Mouse (Mus musculus): ENCODE measurements around the gene Inpp5d. TPM values are rescaled to one million over a fixed set of nuclear protein-coding genes. Genes with fewer than 3 reads are reported as not detected.

Inpp5d gene
- polyA plus RNA-seq, 2 experiments: 9.3 to 11.1 TPM

- peak in 2 of 3 experiments; percentile 57 for DNase-seq (ENCODE audit: low read depth in 3 of 3, low spot score in 3 of 3)
- no peak for TF ChIP-seq CTCF (IDR thresholded peaks at IDR 0.05; ENCODE audit: low read depth)
- no peak for TF ChIP-seq EP300 (IDR thresholded peaks at IDR 0.05; ENCODE audit: low read depth)
- Histone ChIP-seq H3K9me3 (ENCODE audit: control insufficient read depth, low read length) (no peaks in the 10 kb centered on the region), H3K27me3 (ENCODE audit: control insufficient read depth, insufficient read depth, low read length) (no peaks in the 10 kb centered on the region), H3K27ac (peak overlapping the region; percentile 94), H3K4me3 (ENCODE audit: insufficient read depth in 1 of 2, low read depth in 2 of 2, low read length in 2 of 2) (peak overlapping the region in 1 of 2 experiments; percentile 5; a peak in 1 of 4 replicates), H3K9ac (replicated peaks) (peak overlapping the region; percentile 67), H3K36me3 (replicated peaks; ENCODE audit: control insufficient read depth, insufficient read depth, low read depth) (no peaks in the 10 kb centered on the region), H3K4me1 (replicated peaks; ENCODE audit: control insufficient read depth in 2 of 2, insufficient read depth in 2 of 2, low read length in 1 of 2) (peaks cover 42 to 66% of the 10 kb centered on the region in 2 experiments), H3K4me2 (ENCODE audit: low read depth) (peak overlapping the region; percentile 63)
- WGBS (ENCODE audit: insufficient replicate concordance): 41% methylated on average over 12 of the region's 12 CpGs
- no peak for ATAC-seq (ENCODE audit: insufficient read depth)
Observed at GRCm38 (mm10) chr1:87636716-87637117, 16.6 kb downstream of the Inpp5d start.

GRCm38 (mm10) chr1:87637121-87637877 lies 17.2 kb downstream of the Inpp5d start:
- 18% methylated on average over 4 of the region's 4 CpGs for WGBS (ENCODE audit: insufficient replicate concordance)
- Histone ChIP-seq H3K4me1 (replicated peaks; ENCODE audit: control insufficient read depth in 2 of 2, insufficient read depth in 2 of 2, low read length in 1 of 2) (peaks cover 37 to 64% of the 10 kb centered on the region in 2 experiments), H3K27me3 (ENCODE audit: control insufficient read depth, insufficient read depth, low read length) (no peaks in the 10 kb centered on the region), H3K9ac (replicated peaks) (peak overlapping the region; percentile 67), H3K36me3 (replicated peaks; ENCODE audit: control insufficient read depth, insufficient read depth, low read depth) (no peaks in the 10 kb centered on the region), H3K4me3 (ENCODE audit: insufficient read depth in 1 of 2, low read depth in 2 of 2, low read length in 2 of 2) (peak overlapping the region in 1 of 2 experiments; percentile 5; a peak in 3 of 4 replicates), H3K27ac (peak overlapping the region; percentile 97), H3K9me3 (ENCODE audit: control insufficient read depth, low read length) (no peaks in the 10 kb centered on the region), H3K4me2 (ENCODE audit: low read depth) (peak overlapping the region; percentile 63)
- ATAC-seq (ENCODE audit: insufficient read depth) (peak; percentile 99), DNase-seq (ENCODE audit: low read depth in 3 of 3, low spot score in 3 of 3) (peak; percentile 97 to 98 (median 97))
- TF ChIP-seq CTCF (IDR thresholded peaks at IDR 0.05; ENCODE audit: low read depth): peak; percentile 6; the same call in 1 of the 2 replicates
- no peak for TF ChIP-seq EP300 (IDR thresholded peaks at IDR 0.05; ENCODE audit: low read depth)

DNA sequence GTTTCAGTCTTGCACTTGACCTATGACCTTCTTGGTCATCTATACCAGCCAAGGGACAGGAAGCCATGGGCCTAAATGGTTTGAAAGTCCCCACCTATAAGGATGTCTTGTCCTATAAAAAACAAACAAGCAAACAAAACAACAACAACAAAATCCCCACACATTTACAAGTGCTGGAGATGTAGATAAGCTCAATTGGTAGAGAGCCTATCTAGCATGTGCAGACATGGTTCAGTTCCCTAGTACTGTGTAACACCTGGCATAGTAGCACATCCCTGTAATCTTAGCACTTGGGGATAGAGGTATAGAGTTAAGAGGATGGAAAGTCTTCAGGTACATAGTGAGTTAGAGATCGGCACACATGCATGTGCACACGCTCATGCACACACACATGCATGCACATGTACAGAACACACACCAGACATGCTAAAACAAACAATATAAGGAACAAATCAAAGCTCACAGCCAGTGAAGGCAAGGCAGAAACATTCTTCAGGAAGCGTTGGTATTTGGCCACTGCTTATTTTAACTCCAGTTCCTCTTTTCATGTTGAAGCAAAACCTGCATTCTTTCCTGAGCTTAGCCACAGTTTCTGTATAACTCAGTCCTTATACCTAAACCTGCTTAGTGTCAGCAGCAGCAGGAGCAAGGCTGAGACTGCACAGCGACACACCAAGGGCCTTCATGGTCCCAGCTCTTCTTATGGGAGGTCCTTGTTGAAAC lies 17.9 kb downstream of the Inpp5d start:
- Histone ChIP-seq H3K27me3 (ENCODE audit: control insufficient read depth, insufficient read depth, low read length) (no peaks in the 10 kb centered on the region), H3K4me3 (ENCODE audit: insufficient read depth in 1 of 2, low read depth in 2 of 2, low read length in 2 of 2) (no peak overlapping the region), H3K27ac (peak overlapping the region; percentile 97), H3K4me2 (ENCODE audit: low read depth) (peak overlapping the region; percentile 55), H3K9me3 (ENCODE audit: control insufficient read depth, low read length) (no peaks in the 10 kb centered on the region), H3K9ac (replicated peaks) (peak overlapping the region; percentile 38), H3K4me1 (replicated peaks; ENCODE audit: control insufficient read depth in 2 of 2, insufficient read depth in 2 of 2, low read length in 1 of 2) (peaks cover 30 to 57% of the 10 kb centered on the region in 2 experiments), H3K36me3 (replicated peaks; ENCODE audit: control insufficient read depth, insufficient read depth, low read depth) (no peaks in the 10 kb centered on the region)
- peak; percentile 83 for ATAC-seq (ENCODE audit: insufficient read depth)
- TF ChIP-seq EP300 (IDR thresholded peaks at IDR 0.05; ENCODE audit: low read depth): peak; percentile 81
- no peak for TF ChIP-seq CTCF (IDR thresholded peaks at IDR 0.05; ENCODE audit: low read depth)
- peak; percentile 54 to 73 (median 65) for DNase-seq (ENCODE audit: low read depth in 3 of 3, low spot score in 3 of 3)
- 52% methylated on average over 4 of the region's 4 CpGs for WGBS (ENCODE audit: insufficient replicate concordance)

DNA sequence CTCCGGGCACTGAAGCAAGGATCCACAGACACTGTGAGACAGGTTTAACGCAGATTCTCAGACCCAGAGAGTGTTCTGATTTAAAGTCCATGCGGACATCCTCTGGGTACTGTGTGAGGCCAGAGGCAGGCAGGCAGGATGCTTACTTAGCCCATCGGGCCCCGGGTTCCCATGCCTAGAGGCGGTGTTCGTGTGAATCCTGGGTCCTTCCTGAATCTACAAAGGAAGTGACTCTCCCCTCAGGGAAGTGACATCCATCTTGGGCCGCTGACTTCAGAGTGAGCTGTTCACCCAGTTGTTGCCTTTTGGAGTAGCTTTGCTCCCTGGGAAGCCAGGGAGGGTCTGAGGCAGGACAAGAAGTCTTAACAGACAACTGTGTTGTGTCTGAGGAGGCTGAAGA lies 19.6 kb downstream of the Inpp5d start:
- Histone ChIP-seq H3K4me1 (replicated peaks; ENCODE audit: control insufficient read depth in 2 of 2, insufficient read depth in 2 of 2, low read length in 1 of 2) (peaks cover 29 to 57% of the 10 kb centered on the region in 2 experiments), H3K36me3 (replicated peaks; ENCODE audit: control insufficient read depth, insufficient read depth, low read depth) (no peaks in the 10 kb centered on the region), H3K27me3 (ENCODE audit: control insufficient read depth, insufficient read depth, low read length) (no peaks in the 10 kb centered on the region), H3K4me3 (ENCODE audit: insufficient read depth in 1 of 2, low read depth in 2 of 2, low read length in 2 of 2) (no peak overlapping the region), H3K9ac (replicated peaks) (no peak overlapping the region), H3K9me3 (ENCODE audit: control insufficient read depth, low read length) (no peaks in the 10 kb centered on the region), H3K4me2 (ENCODE audit: low read depth) (no peak overlapping the region; the same call in 1 of the 2 replicates), H3K27ac (peak overlapping the region; percentile 4; the same call in 1 of the 2 replicates)
- 44% methylated on average over 8 of the region's 8 CpGs for WGBS (ENCODE audit: insufficient replicate concordance)
- ATAC-seq (ENCODE audit: insufficient read depth): no peak
- TF ChIP-seq CTCF (IDR thresholded peaks at IDR 0.05; ENCODE audit: low read depth) (no peak), EP300 (IDR thresholded peaks at IDR 0.05; ENCODE audit: low read depth) (no peak)
- DNase-seq (ENCODE audit: low read depth in 3 of 3, low spot score in 3 of 3): no peak
